Mouse (Mus musculus) erythroblast, embryonic 14.5 days (primary cell): ENCODE data around the gene Cfap99.

Experiments used
- GATA1 ChIP-seq: IDR thresholded peaks from 2 replicates; pipeline ENCODE4 v1.6.1; 2012; ENCODE audit warnings: low read length, inconsistent platforms, mixed read lengths
- TAL1 ChIP-seq: IDR thresholded peaks from 3 replicates; pipeline ENCODE4 v1.6.1; 2012; ENCODE audit warnings: low read length, inconsistent platforms, mixed read lengths

- TF ChIP-seq GATA1 (no peak), TAL1 (no peak)
Observed at GRCm38 (mm10) chr5:34370022-34370823, 81.8 kb downstream of the Cfap99 start.
